Mouse (Mus musculus) T-helper 1 cell (primary cell): Measurements from ENCODE around the gene U2af2.

Source experiments
- in situ Hi-C: fragments of 300-600 bp; cut with MboI, MseI; formaldehyde crosslinking; loops from one replicate; pipeline ENCODE4 v1.15.1; 2025; ENCODE audit warnings: high pct_unique_total_duplicates

The U2af2 gene

GRCm38 (mm10) chr7:5098769-5099168 lies 36.8 kb downstream of the U2af2 start:
- in situ Hi-C loops, result loop anchor here (25.0 kb wide), 2 partner anchors 1064 to 1289 kb away; partner anchors contain the start of genes Smim17, Zfp28, Zfp444 and Zfp787

- in situ Hi-C loops, result loop anchor here (25.0 kb wide), 2 partner anchors 1063 to 1288 kb away; partner anchors contain the start of genes Smim17, Zfp28, Zfp444 and Zfp787
These were observed 37.9 kb downstream of the U2af2 start for GRCm38 (mm10) chr7:5099796-5100195.

- in situ Hi-C loops, result no loop called here
These were observed 39.2 kb downstream of the U2af2 start for GRCm38 (mm10) chr7:5101066-5101663.

- in situ Hi-C loops, result no loop called here
These were observed 40.6 kb downstream of the U2af2 start for GRCm38 (mm10) chr7:5102564-5102963.

- in situ Hi-C loops, result no loop called here
These were observed 46.3 kb downstream of the U2af2 start for GRCm38 (mm10) chr7:5108272-5108671.

GRCm38 (mm10) chr7:5109301-5109700 lies 47.4 kb downstream of the U2af2 start:
- in situ Hi-C loops, result no loop called here

GRCm38 (mm10) chr7:5112701-5113100 lies 50.8 kb downstream of the U2af2 start:
- in situ Hi-C loops, result no loop called here

GRCm38 (mm10) chr7:5116850-5117249 lies 54.9 kb downstream of the U2af2 start, which contains the start of gene Rfpl4:
Rfpl4 (minus strand) TSS chr7:5116950.
- in situ Hi-C loops, result no loop called here

- in situ Hi-C loops, result no loop called here
These were observed 63.1 kb downstream of the U2af2 start for GRCm38 (mm10) chr7:5125078-5125477.

GRCm38 (mm10) chr7:5125549-5126406 lies 63.8 kb downstream of the U2af2 start, which contains the start of gene Rasl2-9:
Rasl2-9 (minus strand) TSS chr7:5125950.
- in situ Hi-C loops, result no loop called here
